In the genomic region with DNA sequence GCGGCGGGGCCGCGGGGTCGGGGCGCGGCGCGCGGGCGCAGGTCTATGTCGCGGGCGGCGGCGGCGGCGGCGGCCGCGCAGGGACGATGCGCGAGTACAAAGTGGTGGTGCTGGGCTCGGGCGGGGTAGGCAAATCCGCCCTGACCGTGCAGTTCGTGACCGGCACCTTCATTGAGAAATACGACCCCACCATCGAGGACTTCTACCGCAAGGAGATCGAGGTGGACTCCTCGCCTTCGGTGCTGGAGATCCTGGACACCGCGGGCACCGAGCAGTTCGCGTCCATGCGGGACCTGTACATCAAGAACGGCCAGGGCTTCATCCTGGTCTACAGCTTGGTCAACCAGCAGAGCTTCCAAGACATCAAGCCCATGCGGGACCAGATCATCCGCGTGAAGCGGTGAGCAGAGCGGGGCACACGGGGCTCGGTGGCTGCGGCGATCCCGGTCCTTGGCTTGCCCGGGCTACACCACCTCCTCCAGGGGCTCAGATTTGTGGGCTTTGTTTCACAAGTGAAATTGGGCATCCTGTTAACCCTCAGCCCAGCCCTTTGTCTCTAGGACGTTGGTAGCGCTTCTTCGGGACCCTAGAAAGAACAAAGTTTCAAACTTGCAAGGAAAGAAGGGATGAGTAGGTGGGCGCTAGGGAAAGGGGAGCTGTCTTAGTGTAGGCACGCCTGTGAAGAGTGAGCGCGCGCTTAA, we compare ENCODE assay signal across 8 mouse cellular contexts. TPM values are rescaled to one million over a fixed set of nuclear protein-coding genes. Genes with fewer than 3 reads are reported as not detected.
A peak's percentile ranks its signal among the peaks of the same experiment; 100 is the strongest.
DNase-seq lines count a peak whose midpoint lies in the region; ATAC-seq lines count a peak whose summit lies in the region.

No protein-coding gene starts in this region.

- H3K9ac ChIP-seq in midbrain, embryonic 13.5 days (replicated peaks) = peak overlapping the region; percentile 91

- no peaks in the 10 kb centered on the region for H3K27me3 ChIP-seq in heart, embryonic 10.5 days (ENCODE audit: insufficient read depth, poor library complexity, severe bottlenecking)
- H3K27me3 ChIP-seq in midbrain, embryonic 13.5 days = no peaks in the 10 kb centered on the region

- H3K4me1 ChIP-seq in heart, embryonic 10.5 days = peaks cover under 1% of the 10 kb centered on the region; the same call in 1 of the 2 replicates
- peaks cover 41% of the 10 kb centered on the region for H3K4me1 ChIP-seq in midbrain, embryonic 13.5 days (replicated peaks)

- DNase-seq in cerebellum, adult 9-11 months = peak; percentile 82
- DNase-seq in cerebellum, postnatal 14 days = no peak
- DNase-seq in B cell, adult 2 months = peak; percentile 34 to 50
- DNase-seq in brain, adult 2 months (ENCODE audit: low read depth, low spot score) = peak; percentile 46
- peak; percentile 83 for DNase-seq in heart, embryonic 10.5 days (ENCODE audit: low spot score)
- peak; percentile 8 to 46 for DNase-seq in kidney, postnatal 36 days
- DNase-seq in thymus, postnatal 0 days (ENCODE audit: low spot score) = peak; percentile 39

- no peaks in the 10 kb centered on the region for H3K9me3 ChIP-seq in heart, embryonic 10.5 days
- H3K9me3 ChIP-seq in midbrain, embryonic 13.5 days = no peaks in the 10 kb centered on the region

- under 1% methylated on average over 61 of the region's 62 CpGs for WGBS in heart, embryonic 10.5 days
- WGBS in midbrain, embryonic 13.5 days = under 1% methylated on average over 60 of the region's 62 CpGs

- H3K36me3 ChIP-seq in heart, embryonic 10.5 days = peaks cover 10% of the 10 kb centered on the region; the same call in 1 of the 2 replicates
- peaks cover 5% of the 10 kb centered on the region; the same call in 1 of the 2 replicates for H3K36me3 ChIP-seq in midbrain, embryonic 13.5 days

- no peak; the same call in 1 of the 2 replicates for ATAC-seq in midbrain, embryonic 13.5 days

- peak overlapping the region; percentile 94 for H3K27ac ChIP-seq in heart, embryonic 10.5 days
- H3K27ac ChIP-seq in midbrain, embryonic 13.5 days = peak overlapping the region; percentile 98

- peak overlapping the region; percentile 79 for H3K4me3 ChIP-seq in heart, embryonic 10.5 days
- H3K4me3 ChIP-seq in midbrain, embryonic 13.5 days (replicated peaks) = peak overlapping the region; percentile 84

- peak overlapping the region; percentile 73 for H3K4me2 ChIP-seq in midbrain, embryonic 13.5 days (replicated peaks)

RNA-seq across cellular contexts. Expression of a gene that starts 0.5 kb away (rescaled TPM):
- 11.7 and 12.9 TPM in 2 replicates for polyA plus RNA-seq in heart, embryonic 10.5 days (2016; fragmentation: Nextera tagmentation; extraction: Ambion mirVana)
- polyA plus RNA-seq in midbrain, embryonic 13.5 days (2015; fragmentation: Nextera tagmentation; extraction: Ambion mirVana) = 11.9 and 14.8 TPM in 2 replicates
- polyA plus RNA-seq in thymus, postnatal 0 days (2015; fragmentation: Nextera tagmentation; extraction: Ambion mirVana) = 3.9 and 5.6 TPM in 2 replicates

Comparison
In these comparisons a context has a peak if more than half of its experiments do, and no peak if none do; other contexts are left out.
1. DNase-seq: peak in cerebellum, adult 9-11 months (single experiment), B cell, adult 2 months (2 of 2), brain, adult 2 months (single experiment), heart, embryonic 10.5 days (single experiment), kidney, postnatal 36 days (2 of 2) and thymus, postnatal 0 days (single experiment); none in cerebellum, postnatal 14 days (0 of 2).